Mouse (Mus musculus): ENCODE measurements around the gene Plxna1. TPM values are rescaled to one million over a fixed set of nuclear protein-coding genes. Genes with fewer than 3 reads are reported as not detected.

The Plxna1 gene
- total and polyA plus RNA-seq, 2 experiments from 2014 or later: 30.6 to 135 TPM

DNA sequence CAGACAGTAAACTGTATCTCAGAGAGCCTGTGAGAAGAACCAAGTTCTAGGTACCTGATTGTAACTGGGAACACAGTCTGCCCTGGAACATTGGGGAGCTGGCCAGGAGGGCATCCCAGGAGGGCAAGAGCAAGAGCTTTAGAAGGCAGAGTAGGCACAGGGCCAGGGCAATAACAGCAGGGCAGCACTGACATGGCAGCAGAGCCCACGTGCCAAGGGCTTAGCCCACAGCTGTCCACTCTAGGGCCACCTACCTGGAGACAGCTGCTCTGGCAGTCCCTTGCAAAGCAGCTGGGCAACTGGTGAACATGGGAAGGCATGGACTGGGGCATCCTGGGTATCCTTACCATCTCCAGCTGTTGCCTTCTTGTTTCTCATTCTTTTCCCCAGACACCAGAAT lies 14.6 kb downstream of the Plxna1 start:
- ATAC-seq (no peak), DNase-seq (ENCODE audit: low spot score) (peak; percentile 38)
- Histone ChIP-seq H3K36me3 (ENCODE audit: insufficient read depth, low read length) (no peaks in the 10 kb centered on the region; the same call in 1 of the 2 replicates), H3K4me2 (ENCODE audit: low read depth, low read length) (no peak overlapping the region), H3K9me3 (ENCODE audit: low read length) (no peaks in the 10 kb centered on the region), H3K9ac (replicated peaks; ENCODE audit: low read length) (no peak overlapping the region), H3K27ac (no peak overlapping the region), H3K27me3 (ENCODE audit: insufficient read depth, low read length) (no peaks in the 10 kb centered on the region), H3K4me3 (ENCODE audit: low read length) (no peak overlapping the region), H3K4me1 (ENCODE audit: insufficient read depth, low read length) (peaks cover 24% of the 10 kb centered on the region)
- 35% methylated on average over 1 of the region's 1 CpGs for WGBS
- TF ChIP-seq CTCF (IDR thresholded peaks at IDR 0.05; ENCODE audit: low read depth): no peak

- peaks cover 13% of the 10 kb centered on the region; the same call in 1 of the 2 replicates for H3K36me3 ChIP-seq (ENCODE audit: insufficient read depth, low read length)
- peaks cover 20% of the 10 kb centered on the region for H3K4me1 ChIP-seq (ENCODE audit: insufficient read depth, low read length)
- H3K4me3 ChIP-seq (ENCODE audit: low read length): no peak overlapping the region
- TF ChIP-seq CTCF (IDR thresholded peaks at IDR 0.05; ENCODE audit: low read depth): no peak
- H3K27ac ChIP-seq: no peak overlapping the region
- DNase-seq (ENCODE audit: low spot score) (no peak), ATAC-seq (no peak)
- no peak overlapping the region for H3K9ac ChIP-seq (replicated peaks; ENCODE audit: low read length)
- H3K4me2 ChIP-seq (ENCODE audit: low read depth, low read length): no peak overlapping the region
- H3K9me3 ChIP-seq (ENCODE audit: low read length): no peaks in the 10 kb centered on the region
- 95% methylated on average over 1 of the region's 1 CpGs for WGBS
- H3K27me3 ChIP-seq (ENCODE audit: insufficient read depth, low read length): no peaks in the 10 kb centered on the region
Observed at GRCm38 (mm10) chr6:89345855-89346254, 16.6 kb downstream of the Plxna1 start.

GRCm38 (mm10) chr6:89345486-89345785 lies 17.0 kb downstream of the Plxna1 start:
- Histone ChIP-seq H3K9ac (replicated peaks; ENCODE audit: low read length) (no peak overlapping the region), H3K36me3 (ENCODE audit: insufficient read depth, low read length) (peaks cover 17% of the 10 kb centered on the region; the same call in 1 of the 2 replicates), H3K4me3 (ENCODE audit: low read length) (no peak overlapping the region), H3K9me3 (ENCODE audit: low read length) (no peaks in the 10 kb centered on the region), H3K27me3 (ENCODE audit: insufficient read depth, low read length) (no peaks in the 10 kb centered on the region), H3K27ac (no peak overlapping the region), H3K4me2 (ENCODE audit: low read depth, low read length) (no peak overlapping the region), H3K4me1 (ENCODE audit: insufficient read depth, low read length) (peaks cover 20% of the 10 kb centered on the region)
- TF ChIP-seq CTCF (IDR thresholded peaks at IDR 0.05; ENCODE audit: low read depth): no peak
- ATAC-seq: no peak
- 64% methylated on average over 3 of the region's 3 CpGs for WGBS
- no peak for DNase-seq (ENCODE audit: low spot score)

GRCm38 (mm10) chr6:89344613-89345485 lies 17.6 kb downstream of the Plxna1 start:
- ATAC-seq: peak; percentile 41; the same call in 1 of the 2 replicates
- Histone ChIP-seq H3K4me2 (ENCODE audit: low read depth, low read length) (no peak overlapping the region), H3K27me3 (ENCODE audit: insufficient read depth, low read length) (no peaks in the 10 kb centered on the region), H3K36me3 (ENCODE audit: insufficient read depth, low read length) (peaks cover 22% of the 10 kb centered on the region; the same call in 1 of the 2 replicates), H3K4me1 (ENCODE audit: insufficient read depth, low read length) (peaks cover 20% of the 10 kb centered on the region), H3K9ac (replicated peaks; ENCODE audit: low read length) (no peak overlapping the region), H3K27ac (peak overlapping the region; percentile 23; the same call in 1 of the 2 replicates), H3K9me3 (ENCODE audit: low read length) (no peaks in the 10 kb centered on the region), H3K4me3 (ENCODE audit: low read length) (no peak overlapping the region)
- TF ChIP-seq CTCF (IDR thresholded peaks at IDR 0.05; ENCODE audit: low read depth): no peak
- 30% methylated on average over 10 of the region's 10 CpGs for WGBS
- peak; percentile 53 for DNase-seq (ENCODE audit: low spot score)

- Histone ChIP-seq H3K4me2 (ENCODE audit: low read depth, low read length) (no peak overlapping the region), H3K27me3 (ENCODE audit: insufficient read depth, low read length) (no peaks in the 10 kb centered on the region), H3K27ac (no peak overlapping the region), H3K36me3 (ENCODE audit: insufficient read depth, low read length) (peaks cover 41% of the 10 kb centered on the region), H3K9ac (replicated peaks; ENCODE audit: low read length) (no peak overlapping the region), H3K4me3 (ENCODE audit: low read length) (no peak overlapping the region), H3K9me3 (ENCODE audit: low read length) (no peaks in the 10 kb centered on the region), H3K4me1 (ENCODE audit: insufficient read depth, low read length) (peaks cover 13% of the 10 kb centered on the region)
- TF ChIP-seq CTCF (IDR thresholded peaks at IDR 0.05; ENCODE audit: low read depth): no peak
- ATAC-seq (no peak), DNase-seq (ENCODE audit: low spot score) (no peak)
- WGBS: 85% methylated on average over 4 of the region's 4 CpGs
Observed at GRCm38 (mm10) chr6:89341981-89342380, 20.4 kb downstream of the Plxna1 start.

- peak; percentile 71 for DNase-seq (ENCODE audit: low spot score)
- no peaks in the 10 kb centered on the region for H3K27me3 ChIP-seq (ENCODE audit: insufficient read depth, low read length)
- H3K36me3 ChIP-seq (ENCODE audit: insufficient read depth, low read length): peaks cover 56% of the 10 kb centered on the region
- H3K27ac ChIP-seq: no peak overlapping the region
- no peak overlapping the region for H3K4me2 ChIP-seq (ENCODE audit: low read depth, low read length)
- H3K9ac ChIP-seq (replicated peaks; ENCODE audit: low read length): no peak overlapping the region
- peak; percentile 80 for ATAC-seq
- no peaks in the 10 kb centered on the region for H3K9me3 ChIP-seq (ENCODE audit: low read length)
- no peak overlapping the region for H3K4me3 ChIP-seq (ENCODE audit: low read length)
- WGBS: 64% methylated on average over 2 of the region's 2 CpGs
- TF ChIP-seq CTCF (IDR thresholded peaks at IDR 0.05; ENCODE audit: low read depth): peak; percentile 62
- H3K4me1 ChIP-seq (ENCODE audit: insufficient read depth, low read length): peaks cover 2% of the 10 kb centered on the region; the same call in 1 of the 2 replicates
Observed at GRCm38 (mm10) chr6:89339447-89339846, 23.0 kb downstream of the Plxna1 start.

DNA sequence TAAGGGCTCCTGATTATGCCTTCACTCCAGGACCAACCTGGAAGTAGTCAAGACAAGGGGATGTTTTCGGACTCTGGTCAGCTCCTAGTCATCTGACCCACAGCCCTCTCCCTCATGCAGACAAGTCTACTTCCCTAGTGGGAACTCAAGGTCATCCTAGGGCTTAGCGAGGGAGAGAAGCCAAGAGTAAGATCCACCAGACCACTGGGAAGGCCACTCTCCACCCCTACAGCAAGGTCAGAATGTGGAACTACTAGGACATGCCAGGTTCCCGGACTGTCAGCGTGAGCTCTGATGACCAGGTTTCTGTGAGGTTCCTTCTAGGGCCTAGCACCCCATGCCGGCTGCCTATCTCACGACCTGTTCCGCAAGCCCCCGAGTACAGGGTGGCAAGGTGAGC lies 23.7 kb downstream of the Plxna1 start:
- WGBS: 92% methylated on average over 8 of the region's 8 CpGs
- Histone ChIP-seq H3K36me3 (ENCODE audit: insufficient read depth, low read length) (peaks cover 57% of the 10 kb centered on the region), H3K9ac (replicated peaks; ENCODE audit: low read length) (no peak overlapping the region), H3K9me3 (ENCODE audit: low read length) (no peaks in the 10 kb centered on the region), H3K27ac (no peak overlapping the region), H3K27me3 (ENCODE audit: insufficient read depth, low read length) (no peaks in the 10 kb centered on the region), H3K4me2 (ENCODE audit: low read depth, low read length) (no peak overlapping the region), H3K4me1 (ENCODE audit: insufficient read depth, low read length) (peaks cover 4% of the 10 kb centered on the region; the same call in 1 of the 2 replicates), H3K4me3 (ENCODE audit: low read length) (no peak overlapping the region)
- no peak for ATAC-seq
- TF ChIP-seq CTCF (IDR thresholded peaks at IDR 0.05; ENCODE audit: low read depth): no peak
- DNase-seq (ENCODE audit: low spot score): no peak
